Mouse (Mus musculus): Measurements from ENCODE around the gene F9. TPM values are rescaled to one million over a fixed set of nuclear protein-coding genes. Genes with fewer than 3 reads are reported as not detected.
"Not testable (repeated sequence)": the region's sequence is repeated elsewhere in the genome, so short reads cannot be mapped to it uniquely, and the experiment has no call there.

Gene F9
- polyA plus RNA-seq (2015; fragmentation: Nextera tagmentation; extraction: Ambion mirVana): not detected in 2 replicates

GRCm38 (mm10) chrX:59999221-60000083 is at the start of gene F9:
F9 (plus strand) TSS chrX:59999464.
- no peak within 1 kb of the TSS for H3K9ac ChIP-seq (replicated peaks)
- ATAC-seq (replicated peaks): no peak
- H3K9me3 ChIP-seq: no peaks in the 10 kb centered on the region
- WGBS: 91% methylated on average over 10 of the region's 10 CpGs
- no peaks in the 10 kb centered on the region for H3K27me3 ChIP-seq
- H3K27ac ChIP-seq (replicated peaks): no peak within 1 kb of the TSS
- no peak within 1 kb of the TSS for H3K4me3 ChIP-seq
- no peaks in the 10 kb centered on the region for H3K36me3 ChIP-seq
- no peaks in the 10 kb centered on the region for H3K4me1 ChIP-seq
- H3K4me2 ChIP-seq (replicated peaks): no peak within 1 kb of the TSS

- not testable (repeated sequence) for H3K36me3 ChIP-seq; H3K27ac ChIP-seq (replicated peaks); H3K4me3 ChIP-seq; H3K9me3 ChIP-seq; H3K27me3 ChIP-seq; ATAC-seq (replicated peaks); H3K4me1 ChIP-seq; H3K4me2 ChIP-seq (replicated peaks); H3K9ac ChIP-seq (replicated peaks)
Observed at GRCm38 (mm10) chrX:59969767-59970166, 29.5 kb upstream of the F9 start.

- WGBS: 77% methylated on average over 3 of the region's 3 CpGs
- H3K4me2 ChIP-seq (replicated peaks): no peak overlapping the region
- no peak for ATAC-seq (replicated peaks)
Observed at GRCm38 (mm10) chrX:60000084-60000443, 800 bp downstream of the F9 start.

GRCm38 (mm10) chrX:60001461-60001860 is 2.2 kb downstream of the F9 start:
- Histone ChIP-seq H3K36me3 (no peaks in the 10 kb centered on the region), H3K4me2 (replicated peaks) (no peak overlapping the region), H3K9me3 (no peaks in the 10 kb centered on the region), H3K27ac (replicated peaks) (no peak overlapping the region), H3K27me3 (no peaks in the 10 kb centered on the region), H3K4me1 (no peaks in the 10 kb centered on the region), H3K9ac (replicated peaks) (no peak overlapping the region), H3K4me3 (no peak overlapping the region)
- no peak for ATAC-seq (replicated peaks)
- 95% methylated on average over 2 of the region's 2 CpGs for WGBS

More at GRCm38 (mm10) chrX:60000084-60000443, 800 bp downstream of the F9 start:
- Histone ChIP-seq H3K4me1 (no peaks in the 10 kb centered on the region), H3K9me3 (no peaks in the 10 kb centered on the region), H3K4me3 (no peak overlapping the region), H3K9ac (replicated peaks) (no peak overlapping the region), H3K27me3 (no peaks in the 10 kb centered on the region), H3K36me3 (no peaks in the 10 kb centered on the region), H3K27ac (replicated peaks) (no peak overlapping the region)

GRCm38 (mm10) chrX:60013084-60013676 is 13.9 kb downstream of the F9 start:
- Histone ChIP-seq H3K27me3 (no peaks in the 10 kb centered on the region), H3K27ac (replicated peaks) (no peak overlapping the region), H3K9me3 (no peaks in the 10 kb centered on the region), H3K4me2 (replicated peaks) (no peak overlapping the region), H3K36me3 (no peaks in the 10 kb centered on the region), H3K4me1 (no peaks in the 10 kb centered on the region), H3K4me3 (no peak overlapping the region), H3K9ac (replicated peaks) (no peak overlapping the region)
- no peak for ATAC-seq (replicated peaks)

GRCm38 (mm10) chrX:60014588-60014987 is 15.3 kb downstream of the F9 start:
- WGBS: 82% methylated on average over 1 of the region's 1 CpGs
- Histone ChIP-seq H3K4me2 (replicated peaks) (no peak overlapping the region), H3K36me3 (no peaks in the 10 kb centered on the region), H3K9me3 (no peaks in the 10 kb centered on the region), H3K9ac (replicated peaks) (no peak overlapping the region), H3K4me1 (no peaks in the 10 kb centered on the region), H3K4me3 (no peak overlapping the region), H3K27ac (replicated peaks) (no peak overlapping the region), H3K27me3 (no peaks in the 10 kb centered on the region)
- no peak for ATAC-seq (replicated peaks)

- ATAC-seq (replicated peaks): no peak
- 88% methylated on average over 4 of the region's 4 CpGs for WGBS
- H3K4me1 ChIP-seq: no peaks in the 10 kb centered on the region
Observed at GRCm38 (mm10) chrX:60021007-60021406, 21.7 kb downstream of the F9 start.

GRCm38 (mm10) chrX:60021595-60021994 is 22.3 kb downstream of the F9 start:
- ATAC-seq (replicated peaks): no peak
- WGBS: 60% methylated on average over 2 of the region's 2 CpGs

More at GRCm38 (mm10) chrX:60021007-60021406, 21.7 kb downstream of the F9 start:
- Histone ChIP-seq H3K36me3 (no peaks in the 10 kb centered on the region), H3K9ac (replicated peaks) (no peak overlapping the region), H3K4me2 (replicated peaks) (no peak overlapping the region), H3K27ac (replicated peaks) (no peak overlapping the region), H3K9me3 (no peaks in the 10 kb centered on the region), H3K4me3 (no peak overlapping the region), H3K27me3 (no peaks in the 10 kb centered on the region)

GRCm38 (mm10) chrX:60026654-60027053 is 27.4 kb downstream of the F9 start:
- H3K4me3 ChIP-seq: no peak overlapping the region
- H3K9me3 ChIP-seq: no peaks in the 10 kb centered on the region
- H3K36me3 ChIP-seq: no peaks in the 10 kb centered on the region
- H3K27me3 ChIP-seq: no peaks in the 10 kb centered on the region
- H3K9ac ChIP-seq (replicated peaks): no peak overlapping the region
- H3K4me1 ChIP-seq: no peaks in the 10 kb centered on the region
- no peak overlapping the region for H3K27ac ChIP-seq (replicated peaks)
- H3K4me2 ChIP-seq (replicated peaks): no peak overlapping the region
- WGBS: 11% methylated on average over 3 of the region's 3 CpGs
- ATAC-seq (replicated peaks): no peak

More at GRCm38 (mm10) chrX:60021595-60021994, 22.3 kb downstream of the F9 start:
- Histone ChIP-seq H3K4me2 (replicated peaks) (no peak overlapping the region), H3K27me3 (no peaks in the 10 kb centered on the region), H3K9me3 (no peaks in the 10 kb centered on the region), H3K4me1 (no peaks in the 10 kb centered on the region), H3K9ac (replicated peaks) (no peak overlapping the region), H3K36me3 (no peaks in the 10 kb centered on the region), H3K27ac (replicated peaks) (no peak overlapping the region), H3K4me3 (no peak overlapping the region)

- H3K27me3 ChIP-seq: no peaks in the 10 kb centered on the region
Observed at GRCm38 (mm10) chrX:60054745-60055144, 55.5 kb downstream of the F9 start.

GRCm38 (mm10) chrX:60055185-60055584 is 55.9 kb downstream of the F9 start:
- Histone ChIP-seq H3K9ac (replicated peaks) (no peak overlapping the region), H3K27ac (replicated peaks) (no peak overlapping the region), H3K27me3 (no peaks in the 10 kb centered on the region), H3K9me3 (no peaks in the 10 kb centered on the region), H3K36me3 (no peaks in the 10 kb centered on the region), H3K4me1 (no peaks in the 10 kb centered on the region), H3K4me3 (no peak overlapping the region), H3K4me2 (replicated peaks) (no peak overlapping the region)
- 93% methylated on average over 9 of the region's 9 CpGs for WGBS
- ATAC-seq (replicated peaks): no peak

More at GRCm38 (mm10) chrX:60054745-60055144, 55.5 kb downstream of the F9 start:
- H3K9me3 ChIP-seq: no peaks in the 10 kb centered on the region
- no peak overlapping the region for H3K4me2 ChIP-seq (replicated peaks)
- H3K4me3 ChIP-seq: no peak overlapping the region
- no peaks in the 10 kb centered on the region for H3K4me1 ChIP-seq
- no peaks in the 10 kb centered on the region for H3K36me3 ChIP-seq
- WGBS: 95% methylated on average over 1 of the region's 1 CpGs
- H3K27ac ChIP-seq (replicated peaks): no peak overlapping the region
- ATAC-seq (replicated peaks): no peak
- H3K9ac ChIP-seq (replicated peaks): no peak overlapping the region

- ATAC-seq (replicated peaks): no peak
- no peaks in the 10 kb centered on the region for H3K36me3 ChIP-seq
Observed at GRCm38 (mm10) chrX:60075359-60075758, 76.1 kb downstream of the F9 start.

More at GRCm38 (mm10) chrX:60075359-60075758, 76.1 kb downstream of the F9 start:
- 39% methylated on average over 1 of the region's 1 CpGs for WGBS
- Histone ChIP-seq H3K4me1 (no peaks in the 10 kb centered on the region), H3K27ac (replicated peaks) (no peak overlapping the region), H3K9me3 (no peaks in the 10 kb centered on the region), H3K4me2 (replicated peaks) (no peak overlapping the region), H3K27me3 (no peaks in the 10 kb centered on the region), H3K9ac (replicated peaks) (no peak overlapping the region), H3K4me3 (no peak overlapping the region)
